Mouse (Mus musculus): Measurements from ENCODE around the gene Kat2a.

The Kat2a gene

GRCm38 (mm10) chr11:100735954-100736745 lies 23.9 kb upstream of the Kat2a start:
- CTCF ChIA-PET, result interaction anchor here (0.6 to 0.7 kb wide), 2 partner anchors 11 to 150 kb away, joined by 3 read pairs; no protein-coding TSS in a partner anchor

- CTCF ChIA-PET, result interaction anchor here (0.6 to 0.7 kb wide), 2 partner anchors 182 to 454 kb away, joined by 3 to 4 read pairs; no protein-coding TSS in a partner anchor
Measured at GRCm38 (mm10) chr11:100735134-100735865, 23.0 kb upstream of the Kat2a start.

GRCm38 (mm10) chr11:100730477-100731205 lies 18.4 kb upstream of the Kat2a start:
- CTCF ChIA-PET, result no interaction called here

GRCm38 (mm10) chr11:100729976-100730375 lies 17.7 kb upstream of the Kat2a start:
- CTCF ChIA-PET, result no interaction called here

- CTCF ChIA-PET, result interaction anchor here (1.3 kb wide), 1 partner anchor 9 kb away, joined by 3 read pairs; the partner anchor contains the start of gene Rab5c
Measured at GRCm38 (mm10) chr11:100728601-100729000, 16.3 kb upstream of the Kat2a start.

- CTCF ChIA-PET, result no interaction called here
Measured at GRCm38 (mm10) chr11:100727201-100727600, 14.9 kb upstream of the Kat2a start.

GRCm38 (mm10) chr11:100724919-100725512 lies 12.8 kb upstream of the Kat2a start:
- CTCF ChIA-PET, result interaction anchor here (1.1 kb wide), 1 partner anchor 154 kb away, joined by 3 read pairs; no protein-coding TSS in a partner anchor

GRCm38 (mm10) chr11:100722493-100723028 lies 10.3 kb upstream of the Kat2a start:
- CTCF ChIA-PET, result no interaction called here

- CTCF ChIA-PET, result interaction anchor here (0.6 to 0.7 kb wide), 2 partner anchors 65 to 530 kb away, joined by 3 read pairs; no protein-coding TSS in a partner anchor
Measured at GRCm38 (mm10) chr11:100721776-100722492, 9.7 kb upstream of the Kat2a start.

GRCm38 (mm10) chr11:100721254-100721653 lies 9.0 kb upstream of the Kat2a start:
- CTCF ChIA-PET, result interaction anchor here (0.6 to 0.7 kb wide), 2 partner anchors 65 to 531 kb away, joined by 3 read pairs; no protein-coding TSS in a partner anchor

GRCm38 (mm10) chr11:100720345-100720744 lies 8.1 kb upstream of the Kat2a start:
- CTCF ChIA-PET, result no interaction called here

- CTCF ChIA-PET, result no interaction called here
Measured at GRCm38 (mm10) chr11:100719893-100720292, 7.6 kb upstream of the Kat2a start.

GRCm38 (mm10) chr11:100719312-100719711 lies 7.0 kb upstream of the Kat2a start:
- CTCF ChIA-PET, result no interaction called here

- CTCF ChIA-PET, result no interaction called here
Measured at GRCm38 (mm10) chr11:100718866-100719265, 6.6 kb upstream of the Kat2a start.

- CTCF ChIA-PET, result no interaction called here
Measured at GRCm38 (mm10) chr11:100718462-100718861, 6.2 kb upstream of the Kat2a start.

GRCm38 (mm10) chr11:100716649-100717048 lies 4.4 kb upstream of the Kat2a start:
- CTCF ChIA-PET, result no interaction called here

GRCm38 (mm10) chr11:100714948-100715347 lies 2.7 kb upstream of the Kat2a start:
- CTCF ChIA-PET, result interaction anchor here (0.6 kb wide), 1 partner anchor 92 kb away, joined by 4 read pairs; no protein-coding TSS in a partner anchor

- CTCF ChIA-PET, result interaction anchor here (0.6 kb wide), 1 partner anchor 93 kb away, joined by 4 read pairs; no protein-coding TSS in a partner anchor
Measured at GRCm38 (mm10) chr11:100714534-100714915, 2.3 kb upstream of the Kat2a start.

GRCm38 (mm10) chr11:100713735-100714533 lies 1.7 kb upstream of the Kat2a start, which contains the start of gene Hspb9:
TSS of gene Hspb9 (plus strand) at chr11:100713850.
- CTCF ChIA-PET, result interaction anchor here (0.6 to 3.3 kb wide), 3 partner anchors 11 to 728 kb away, joined by 3 to 25 read pairs (median 4); partner anchors contain the start of genes Dhx58 and Rpl27
